Mouse (Mus musculus): ENCODE results near the gene Tmem232.

DNA sequence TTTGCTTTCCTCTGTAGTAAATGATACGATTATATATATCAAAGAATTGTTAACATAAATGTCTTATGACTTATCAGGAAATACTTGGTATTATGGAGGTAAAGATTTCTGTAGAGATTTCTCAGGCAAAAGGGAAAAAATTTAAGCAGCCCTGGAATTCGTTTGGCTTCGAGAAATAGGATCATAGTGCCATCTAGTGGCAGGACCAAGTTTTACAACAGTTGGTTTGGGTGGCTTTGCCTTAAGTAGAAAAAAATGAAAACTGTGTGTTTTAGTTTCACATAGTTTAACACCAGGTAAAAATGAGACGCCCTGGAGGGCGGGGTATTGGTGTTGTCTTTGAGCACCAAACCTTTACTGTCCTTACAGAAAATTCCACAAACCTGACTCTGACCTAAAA is 22.2 kb upstream of the Tmem232 start:
- TF ChIP-seq EP300 (IDR thresholded peaks at IDR 0.05; ENCODE audit: low read depth) (no peak), CTCF (IDR thresholded peaks at IDR 0.05; ENCODE audit: low read depth) (peak; percentile 68)

All from heart, postnatal 0 days (tissue).